Mouse (Mus musculus) right cerebral cortex, postnatal 36 days (tissue): Measurements from ENCODE around the gene E330009J07Rik.

Experiments used
- DNase-seq, 2 experiments: peaks; one replicate each; pipeline ENCODE4 v3.0.0; 2022; ENCODE audit warnings: low spot score in 2 of 2, mixed read lengths in 1 of 2

E330009J07Rik gene

DNA sequence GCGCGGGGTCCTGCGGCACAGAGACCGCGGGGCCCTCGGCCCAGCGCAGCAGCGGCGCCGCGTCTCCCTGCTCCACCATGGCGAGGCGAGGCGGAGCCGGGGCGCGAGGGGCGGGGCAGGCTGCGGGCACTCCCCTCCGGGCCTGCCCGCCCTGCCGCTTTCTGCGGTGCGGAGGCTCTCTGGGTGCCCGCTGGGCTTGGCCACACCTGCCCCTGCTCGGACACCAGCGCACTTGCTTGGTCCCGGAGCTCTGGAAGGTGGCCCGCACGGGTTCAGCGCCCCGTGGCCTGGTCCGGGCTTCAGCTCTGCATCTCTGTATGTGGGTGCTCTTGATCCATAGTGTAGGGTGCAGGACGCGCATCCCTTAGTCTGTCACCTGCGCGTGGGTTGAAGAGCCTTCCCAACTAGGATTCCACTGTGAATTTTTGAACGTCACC is at the start of gene E330009J07Rik:
TSS of gene E330009J07Rik (minus strand) at position 89 of the 437 bp plus-strand sequence.
- peak; percentile 78 to 85 for DNase-seq

DNA sequence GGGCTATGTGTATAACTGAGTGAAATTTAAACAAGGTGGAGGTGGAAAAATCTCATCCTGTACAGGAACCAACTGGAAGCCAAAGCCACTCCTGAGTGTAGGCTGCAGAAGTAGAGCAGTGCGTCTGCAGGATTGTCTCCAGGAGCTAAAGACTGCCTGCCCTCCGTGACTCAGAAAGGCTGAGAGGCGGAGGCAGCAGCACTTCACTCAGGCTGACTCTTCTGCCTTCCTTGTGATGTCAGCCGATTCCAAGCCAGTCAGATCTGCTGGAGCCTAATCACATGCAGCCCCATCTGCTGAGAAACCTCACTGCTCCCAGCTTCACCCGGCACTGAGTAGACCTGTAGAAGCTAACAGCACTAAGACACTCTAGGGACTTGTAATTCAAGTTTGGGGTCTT is 46.4 kb upstream of the E330009J07Rik start:
- peak in 1 of 2 experiments; percentile 10 for DNase-seq

GRCm38 (mm10) chr6:40479705-40480104 is 43.8 kb upstream of the E330009J07Rik start:
- no peak for DNase-seq

GRCm38 (mm10) chr6:40476132-40476531 is 40.2 kb upstream of the E330009J07Rik start:
- DNase-seq = no peak

DNA sequence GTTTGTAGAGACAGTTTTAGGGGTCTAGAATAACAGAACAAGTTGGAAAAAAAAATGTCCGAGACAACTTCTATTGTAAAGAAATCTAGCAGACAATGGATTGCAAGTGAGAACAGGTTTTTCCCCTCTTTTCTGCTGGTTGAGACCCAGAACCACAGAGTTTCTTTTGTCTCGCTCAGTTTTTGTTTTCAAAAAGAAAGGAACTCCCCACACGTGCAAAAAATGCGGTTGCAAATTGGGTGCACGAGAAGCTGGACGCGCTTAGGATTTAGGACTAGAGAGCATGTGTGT is 35.7 kb upstream of the E330009J07Rik start:
- no peak for DNase-seq

DNA sequence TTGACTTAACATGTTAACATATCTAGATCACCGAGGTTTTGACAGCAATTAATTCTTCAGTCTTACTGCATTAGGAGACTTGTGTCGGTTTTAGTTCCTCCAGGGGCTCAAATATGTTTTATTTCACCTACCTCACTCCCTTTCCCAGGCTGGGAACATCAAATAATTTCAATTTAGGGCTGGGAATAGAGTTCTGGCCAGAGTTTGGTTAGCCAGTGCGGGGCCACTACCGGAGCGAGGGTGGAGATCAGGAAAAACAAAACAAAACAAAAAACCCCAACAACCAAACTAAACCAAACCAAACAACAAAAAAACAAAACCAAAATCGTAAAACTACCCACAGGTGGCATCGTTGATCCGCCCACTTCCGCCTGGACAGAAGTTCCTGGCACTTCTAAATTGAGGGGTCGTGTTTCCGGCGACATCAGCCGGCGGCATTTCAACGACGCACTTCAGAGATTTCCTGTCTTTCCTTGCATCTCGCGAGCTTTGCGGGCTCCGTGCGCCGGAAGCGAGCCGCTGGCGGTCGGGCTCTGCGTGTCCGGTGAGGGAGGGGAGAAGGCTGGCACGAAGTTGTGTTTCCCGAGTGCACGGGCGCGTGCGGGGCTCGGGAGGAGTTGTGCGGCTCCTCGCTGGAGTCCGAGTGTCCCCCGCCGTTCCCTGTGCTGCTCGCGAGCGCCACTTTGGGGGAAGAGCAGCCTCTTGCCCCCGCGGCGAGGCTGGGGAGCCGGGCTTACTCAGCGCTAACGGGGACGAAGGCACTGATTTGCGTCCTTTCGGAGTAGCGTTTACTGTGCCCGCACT is 35.2 kb upstream of the E330009J07Rik start, which contains the start of gene Ssbp1:
TSS of gene Ssbp1 (plus strand) at position 437 of the 804 bp plus-strand sequence.
- peak; percentile 88 to 89 for DNase-seq

DNA sequence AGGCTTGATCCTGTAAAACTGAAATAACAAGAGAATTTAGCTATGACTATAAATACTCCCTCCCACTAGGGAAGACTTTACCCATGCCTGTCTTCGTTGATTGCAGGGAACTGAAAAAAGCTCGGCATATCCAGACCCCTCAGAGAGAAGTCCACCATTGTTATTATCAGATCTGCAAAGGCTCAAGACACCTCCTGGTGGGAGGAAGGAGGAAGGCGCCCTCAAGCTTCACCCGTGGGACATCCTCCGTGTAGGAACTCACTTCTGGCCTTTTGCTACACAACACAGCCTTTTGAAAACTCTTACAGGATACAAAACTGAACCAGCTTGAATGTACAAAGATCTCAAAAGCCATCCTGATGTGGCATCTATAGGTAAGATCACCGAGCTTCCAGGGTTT is 29.8 kb upstream of the E330009J07Rik start:
- DNase-seq = no peak

DNA sequence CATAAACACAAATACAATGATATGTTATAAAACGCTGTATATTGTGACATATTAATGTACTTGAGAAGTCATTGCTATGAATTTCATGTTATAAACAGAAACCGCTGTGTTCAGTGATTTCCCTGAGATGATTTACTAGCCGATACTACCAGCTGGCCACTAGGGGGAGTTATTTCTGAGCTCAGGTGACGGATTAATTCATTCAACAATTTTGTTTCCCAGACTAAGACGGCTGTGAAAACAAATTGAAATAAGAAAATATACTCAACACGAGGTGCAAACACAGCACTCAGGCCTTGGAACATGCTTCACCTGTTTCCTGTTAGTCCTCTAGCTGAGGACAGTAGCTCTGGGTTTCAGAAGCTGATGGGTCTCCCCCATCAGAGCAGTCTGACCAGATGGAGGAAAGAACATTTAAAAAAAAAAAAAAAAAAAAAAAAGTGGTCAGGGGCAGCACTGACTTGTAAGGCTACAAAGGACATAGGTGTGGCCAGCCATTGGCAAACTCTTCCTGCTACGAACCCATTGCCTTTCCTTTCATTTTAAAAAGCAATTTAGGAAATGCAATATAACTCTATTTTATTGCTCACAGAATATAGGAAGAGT is 18.6 kb upstream of the E330009J07Rik start:
- DNase-seq = no peak

DNA sequence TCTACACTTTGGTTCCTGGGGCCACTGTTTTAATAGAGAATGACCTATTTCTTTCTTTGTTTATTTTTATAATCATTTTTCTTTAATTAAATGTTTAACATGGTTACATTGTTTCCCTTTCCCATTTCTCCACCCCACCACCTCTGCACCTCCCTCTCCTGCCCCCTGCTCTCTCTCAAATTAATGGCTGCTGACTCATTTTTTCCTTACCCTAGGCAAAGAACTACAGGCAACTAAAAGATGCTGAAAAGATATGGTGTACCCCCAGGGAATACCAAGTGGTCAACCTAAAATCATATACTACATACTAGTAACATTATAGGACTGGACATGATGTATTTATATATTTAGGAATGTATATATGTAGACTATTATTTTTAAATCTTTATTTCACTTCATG is 12.7 kb upstream of the E330009J07Rik start:
- no peak for DNase-seq

- no peak for DNase-seq
Observed at GRCm38 (mm10) chr6:40443281-40443928, 7.5 kb upstream of the E330009J07Rik start.

GRCm38 (mm10) chr6:40441755-40442154 is 5.8 kb upstream of the E330009J07Rik start:
- no peak for DNase-seq

DNA sequence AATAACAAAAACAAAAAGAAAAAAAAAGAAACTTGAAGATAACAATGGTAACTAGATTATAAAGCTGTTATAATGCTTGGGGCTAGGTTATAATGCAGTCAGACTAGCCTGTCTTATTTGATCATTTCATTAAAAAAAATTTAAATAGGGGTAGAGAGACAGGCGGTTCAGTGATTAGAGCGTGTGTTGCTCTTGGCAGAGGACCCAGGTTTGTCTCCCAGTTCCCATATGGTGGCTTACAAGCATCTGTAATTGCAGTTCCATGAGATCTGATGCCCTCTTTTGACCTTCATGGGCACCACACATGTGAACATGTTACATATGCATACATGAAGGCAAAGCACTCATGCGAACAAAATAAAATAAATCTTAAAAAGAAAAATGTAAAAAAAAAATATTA is 5.3 kb upstream of the E330009J07Rik start:
- no peak for DNase-seq

DNA sequence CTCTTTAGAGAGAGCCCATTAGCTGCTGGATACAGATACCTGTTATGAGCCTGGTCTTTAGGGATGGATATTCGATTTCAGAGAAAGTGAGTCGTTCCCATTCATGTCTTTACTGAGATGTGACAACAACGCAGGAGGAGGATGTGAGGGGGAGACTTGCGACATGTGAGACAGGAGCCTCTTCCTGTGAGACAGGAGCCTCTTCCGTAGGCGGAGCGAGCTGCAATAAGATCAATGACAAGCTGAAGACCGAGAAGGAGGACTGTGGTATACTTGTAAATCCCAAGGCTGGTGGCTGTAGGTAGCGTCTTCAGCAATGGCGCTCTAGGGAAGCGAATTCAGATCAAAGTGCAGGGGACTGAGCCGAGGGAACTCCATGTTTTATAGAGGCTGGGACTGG is 3.8 kb upstream of the E330009J07Rik start:
- no peak for DNase-seq

DNA sequence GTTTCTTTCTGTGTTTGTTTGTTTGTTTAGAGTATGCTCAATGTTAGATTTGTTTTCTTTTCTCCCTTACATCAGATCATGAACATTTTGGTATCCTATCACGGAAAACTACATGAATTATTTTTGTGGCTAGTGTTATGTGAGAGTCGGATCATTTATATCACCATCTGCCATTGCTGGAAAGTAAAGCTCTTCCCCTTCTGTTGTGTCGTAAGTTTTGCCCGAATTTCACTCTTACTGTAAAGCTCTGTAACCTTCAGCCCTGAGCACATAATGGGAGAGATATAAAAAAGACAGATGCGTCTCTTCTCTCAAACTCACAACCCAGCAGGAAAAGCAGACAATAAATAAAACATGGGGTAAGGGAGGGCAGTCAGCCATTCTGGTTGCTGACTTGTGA is 3.0 kb upstream of the E330009J07Rik start, which contains the start of gene Wee2:
TSS of gene Wee2 (plus strand) at position 153 of the 400 bp plus-strand sequence.
- no peak for DNase-seq

DNA sequence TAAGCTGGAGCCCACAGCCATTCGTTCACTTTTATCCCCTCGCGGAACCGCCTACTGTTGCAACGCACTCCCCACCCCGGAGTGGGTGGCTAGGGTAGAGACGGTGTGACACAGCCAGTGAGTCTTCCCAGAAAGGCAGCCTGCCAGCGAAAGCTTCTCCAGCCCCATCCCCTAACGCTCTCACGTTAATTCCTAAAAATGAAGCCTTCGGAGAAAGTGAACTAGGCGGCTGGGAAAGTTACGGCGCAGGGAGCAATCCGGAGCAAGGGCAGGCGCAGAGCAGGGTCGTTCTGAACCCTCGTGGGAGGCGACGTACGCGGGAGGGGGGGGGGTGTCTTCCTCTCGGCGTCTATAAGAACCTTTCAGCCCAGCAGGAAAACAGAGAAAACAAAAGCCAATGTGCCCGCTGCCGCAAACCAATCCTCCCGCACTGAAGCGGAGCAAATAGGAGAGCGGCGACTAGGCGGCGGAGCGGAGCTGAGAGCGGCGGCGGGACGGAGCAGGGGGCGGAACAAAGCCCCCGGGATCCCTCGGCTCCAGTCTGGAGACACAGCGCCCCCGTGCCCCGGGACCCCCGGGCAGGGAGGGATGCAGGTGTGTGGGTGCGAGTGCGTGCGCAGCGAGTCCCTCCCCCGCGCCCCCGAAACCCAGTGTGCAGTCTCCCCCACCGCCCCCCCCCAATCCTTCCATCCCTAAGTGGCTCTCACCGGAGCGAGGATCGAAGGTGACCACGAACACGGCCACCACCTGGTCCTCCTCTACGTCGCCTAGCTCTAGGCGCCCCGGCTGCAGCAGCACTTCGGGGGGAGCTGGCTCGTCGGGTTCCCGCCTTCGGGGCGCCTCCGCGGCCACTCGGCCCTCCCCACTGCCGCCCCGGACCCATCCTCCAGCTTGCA is 536 bp downstream of the E330009J07Rik start:
- peak; percentile 68 to 84 for DNase-seq

DNA sequence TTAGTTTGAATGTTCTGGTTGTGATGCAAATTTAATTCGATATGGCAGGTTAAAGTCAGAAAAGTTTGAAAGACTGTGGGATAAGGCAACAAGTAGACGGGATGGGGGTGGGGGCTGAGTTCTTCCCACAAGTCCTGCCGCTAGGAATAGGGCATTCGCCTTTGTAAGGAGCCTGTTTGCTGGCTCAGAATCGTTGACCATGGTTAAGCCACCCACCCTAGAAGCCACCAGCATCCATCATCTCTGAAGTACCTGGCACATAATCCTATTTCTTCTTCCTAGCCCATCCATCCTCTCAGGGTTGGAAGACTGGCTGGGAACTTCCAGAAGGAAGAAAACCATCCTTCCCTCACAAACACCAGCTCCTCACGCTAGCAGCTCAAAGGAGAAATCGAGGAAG is 1.2 kb downstream of the E330009J07Rik start:
- no peak for DNase-seq

DNA sequence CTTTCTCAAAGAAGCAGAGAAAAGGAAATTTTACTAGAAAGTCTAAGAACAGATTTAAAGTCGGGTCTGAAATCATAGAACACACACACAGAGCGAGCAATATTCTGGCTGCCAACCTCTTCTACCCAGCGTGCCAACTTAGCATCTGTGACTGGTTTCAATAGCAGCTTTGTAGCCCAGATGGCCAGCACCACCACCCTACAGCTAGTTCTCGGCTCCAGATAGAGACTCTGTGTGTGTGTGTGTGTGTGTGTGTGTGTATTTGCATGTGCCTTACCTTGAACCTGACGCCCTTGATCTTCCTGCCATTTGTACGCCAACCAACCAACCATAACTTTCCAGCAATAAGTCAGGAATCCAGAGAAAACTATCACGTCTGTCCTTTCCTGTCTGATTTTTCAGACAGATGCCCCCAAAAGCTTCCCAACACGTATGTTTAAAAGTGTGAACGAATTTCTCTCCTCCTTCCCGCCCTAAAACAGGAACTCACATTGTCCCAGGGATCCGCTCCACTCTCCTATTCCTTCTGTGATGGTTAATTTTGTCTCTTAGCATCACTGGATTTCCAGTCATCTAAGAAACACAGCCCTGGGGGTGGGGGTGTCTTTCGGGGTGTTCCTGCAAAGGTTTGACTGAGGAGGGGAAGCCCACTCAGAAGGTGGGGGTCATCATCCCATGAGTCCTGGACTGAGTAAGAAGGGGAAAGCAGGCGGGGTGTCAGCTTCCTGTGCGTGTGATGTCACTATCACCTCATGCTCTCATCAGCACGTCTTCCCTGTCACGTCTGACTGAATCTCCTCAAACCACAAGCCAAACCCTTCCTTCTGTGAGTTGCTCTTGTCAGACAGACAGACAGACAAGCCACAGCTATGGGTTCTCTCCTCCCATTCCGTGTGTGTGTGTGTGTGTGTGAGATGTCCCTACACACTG is 3.3 kb downstream of the E330009J07Rik start:
- DNase-seq = peak; percentile 55 to 64

DNA sequence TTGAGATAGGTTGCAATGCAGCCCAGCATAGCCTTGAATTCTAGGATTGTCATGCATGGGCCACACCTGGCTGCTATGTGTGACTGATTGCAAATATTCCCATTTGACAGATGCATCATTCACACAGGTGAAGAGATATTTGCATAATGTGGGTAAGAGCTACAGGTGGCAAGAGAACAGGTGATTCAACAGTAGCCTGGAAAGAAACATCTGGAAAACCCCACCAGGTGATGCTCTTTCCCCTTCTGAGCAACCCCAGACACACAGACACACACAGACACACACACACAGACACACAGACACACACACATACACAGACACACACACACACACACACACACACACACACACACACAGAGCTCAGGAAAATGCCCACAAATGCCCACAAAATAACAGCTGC is 4.1 kb downstream of the E330009J07Rik start:
- no peak for DNase-seq

- no peak for DNase-seq
Observed at GRCm38 (mm10) chr6:40431356-40431755, 4.6 kb downstream of the E330009J07Rik start.

GRCm38 (mm10) chr6:40430878-40431277 is 5.1 kb downstream of the E330009J07Rik start:
- DNase-seq = no peak

GRCm38 (mm10) chr6:40430251-40430650 is 5.7 kb downstream of the E330009J07Rik start:
- no peak for DNase-seq
